50 mouse cellular contexts compared by ENCODE assay signal in genomic region chr19:8883616-8884015, GRCm38 (mm10). TPM values are rescaled to one million over a fixed set of nuclear protein-coding genes. Genes with fewer than 3 reads are reported as not detected.
"Had no signal": no experiment of that assay in that cellular context is flagged by ENCODE, and none has a peak within 500 bp of the region (broad histone marks: within the 10 kb centered on the region; RNA-seq: fewer than 3 reads in every experiment).

Gene Lbhd1 (plus strand): TSS chr19:8883732.
Gene Gm49403 (plus strand): TSS chr19:8883930.

- DNase-seq: heart, postnatal 10 days; heart, postnatal 14 days; heart, postnatal 36 days; heart, postnatal 4 days; kidney, adult 11 months; kidney, adult 18-20 months; kidney, adult 2 months; kidney, adult 8-10 months; kidney, adult 9 months; kidney, postnatal 10 days; kidney, postnatal 14 days; kidney, postnatal 25 days; kidney, postnatal 36 days; kidney, postnatal 4 days; layer of hippocampus, adult 9-11 months; layer of hippocampus, postnatal 36 days had no signal

RNA-seq across cellular contexts. Expression of gene Gm49403, which starts in this region (rescaled TPM):
- total RNA-seq: heart, postnatal 10 days; heart, postnatal 14 days; heart, postnatal 25 days; heart, postnatal 36 days; heart, postnatal 4 days; hematopoietic stem cell, adult 5-6 weeks; hindbrain, postnatal 0 days; layer of hippocampus, adult 18-20 months; layer of hippocampus, adult 2 months; layer of hippocampus, adult 8-10 months; layer of hippocampus, postnatal 10 days; layer of hippocampus, postnatal 14 days; layer of hippocampus, postnatal 25 days; layer of hippocampus, postnatal 36 days had no signal
- polyA plus RNA-seq: heart, embryonic 10.5 days; heart, embryonic 11.5 days; heart, embryonic 12.5 days; heart, embryonic 13.5 days; heart, embryonic 14.5 days; heart, embryonic 15.5 days; heart, embryonic 16.5 days; heart, postnatal 0 days; hindbrain, embryonic 10.5 days; hindbrain, embryonic 11.5 days; hindbrain, embryonic 12.5 days; hindbrain, embryonic 13.5 days; hindbrain, embryonic 14.5 days; hindbrain, embryonic 15.5 days; hindbrain, embryonic 16.5 days; hindbrain, postnatal 0 days; inflammation-experienced regulatory T-cells, adult 6 months; intestine, embryonic 14.5 days; intestine, embryonic 15.5 days; intestine, embryonic 16.5 days; intestine, postnatal 0 days; kidney, adult 2 months; kidney, embryonic 14.5 days; kidney, embryonic 15.5 days; kidney, embryonic 16.5 days; kidney, postnatal 0 days; large intestine, adult 2 months had no signal
